Mouse (Mus musculus) neural tube, embryonic 14.5 days (tissue): ENCODE measurements around the gene Polr3g. TPM values are rescaled to one million over a fixed set of nuclear protein-coding genes. Genes with fewer than 3 reads are reported as not detected.

Source experiments
- ATAC-seq: fragments of 200-750 bp; cut with Nextera tagmentation; 2 replicates; pipeline ENCODE4 v1.8.0; 2017; ENCODE audit warnings: low read depth, mild to moderate bottlenecking, moderate TSS enrichment, moderate library complexity
- H3K27ac ChIP-seq: fragments of 300-500 bp; sonication (generic); 2 replicates; pipeline ENCODE4 v1.5.1; 2014; ENCODE audit warnings: low read depth, mild to moderate bottlenecking, control low read depth, low read length, moderate library complexity, mixed read lengths
- H3K27me3 ChIP-seq: fragments of 300-500 bp; sonication (generic); 2 replicates; pipeline ENCODE4 v1.6.1; 2014; ENCODE audit warnings: low read length; ENCODE audit not compliant: control insufficient read depth, insufficient read depth
- H3K36me3 ChIP-seq: fragments of 300-500 bp; sonication (generic); 2 replicates; pipeline ENCODE4 v1.6.1; 2014; ENCODE audit warnings: low read length, mixed read lengths; ENCODE audit not compliant: control insufficient read depth, insufficient read depth
- H3K4me1 ChIP-seq: fragments of 300-500 bp; sonication (generic); 2 replicates; pipeline ENCODE4 v1.6.1; 2014; ENCODE audit warnings: low read length; ENCODE audit not compliant: control insufficient read depth, insufficient read depth
- H3K4me2 ChIP-seq: fragments of 300-500 bp; sonication (generic); 2 replicates; pipeline ENCODE4 v1.6.1; 2014; ENCODE audit warnings: mild to moderate bottlenecking, low read depth, low read length, control low read depth
- H3K4me3 ChIP-seq: fragments of 300-500 bp; sonication (generic); 2 replicates; pipeline ENCODE4 v1.5.1; 2014; ENCODE audit warnings: low read depth, low read length, control low read depth, mixed read lengths
- H3K9ac ChIP-seq: fragments of 300-500 bp; sonication (generic); replicated peaks from 2 replicates; pipeline ENCODE4 v1.6.1; 2014; ENCODE audit warnings: low read depth, mild to moderate bottlenecking, control low read depth, low read length, mixed read lengths
- H3K9me3 ChIP-seq: fragments of 300-500 bp; sonication (generic); 2 replicates; pipeline ENCODE4 v1.6.1; 2016; ENCODE audit warnings: low read length; ENCODE audit not compliant: control insufficient read depth
- WGBS: fragments of 180-500 bp; shearing (Covaris S2); extraction: QIAGEN DNeasy Blood & Tissue Kit; methylation state at CpG from one replicate; pipeline ENCODE4 v1.1.7; 2014; 5-methylcytosine and 5-hydroxymethylcytosine counted together
- polyA plus RNA-seq: library from polyadenylated mRNA; unstranded; fragments of >200 nt; fragmentation: Nextera tagmentation; extraction: Ambion mirVana; gene quantifications from 2 replicates; pipeline ENCODE4 v1.2.1, GENCODE M21; 2014

Polr3g gene
- polyA plus RNA-seq, 1 experiment from 2014 or later, result 3.3 TPM

DNA sequence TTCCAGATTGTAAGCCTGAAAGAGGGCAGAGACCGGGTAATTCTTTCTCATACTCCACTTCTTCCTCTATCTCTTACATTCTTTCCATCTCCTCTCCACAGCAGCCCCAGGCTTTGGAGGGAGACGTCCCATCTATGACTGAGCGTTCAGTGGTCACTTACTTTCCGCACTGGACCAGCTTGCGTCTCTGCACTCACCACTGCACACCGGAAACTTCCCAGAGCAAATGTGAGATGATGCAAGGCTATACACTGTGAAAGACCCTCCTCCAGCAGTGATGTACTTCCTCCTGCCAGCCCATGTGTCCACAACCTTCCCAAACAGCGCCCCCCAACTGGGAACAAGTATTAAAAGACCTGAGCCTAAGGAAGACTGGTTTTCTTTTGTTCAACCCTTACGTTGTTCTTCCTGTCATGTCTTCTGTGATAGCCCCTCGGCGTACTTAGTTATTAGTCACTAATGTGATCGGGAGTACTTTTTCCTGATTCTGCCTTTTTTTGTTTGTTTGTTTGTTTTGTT lies 66.7 kb downstream of the Polr3g start:
- no peak for ATAC-seq
- H3K4me2 ChIP-seq, result no peak overlapping the region
- H3K4me1 ChIP-seq, result 0 out of 2 replicates have a peak, but pooled peaks cover 3% of the 10 kb centered on the region
- H3K27ac ChIP-seq, result no peak overlapping the region
- no peaks in the 10 kb centered on the region for H3K9me3 ChIP-seq
- no peak overlapping the region for H3K4me3 ChIP-seq
- no peak overlapping the region for H3K9ac ChIP-seq
- 93% methylated on average over 11 of the region's 11 CpGs for WGBS
- H3K36me3 ChIP-seq, result no peaks in the 10 kb centered on the region
- no peaks in the 10 kb centered on the region for H3K27me3 ChIP-seq

DNA sequence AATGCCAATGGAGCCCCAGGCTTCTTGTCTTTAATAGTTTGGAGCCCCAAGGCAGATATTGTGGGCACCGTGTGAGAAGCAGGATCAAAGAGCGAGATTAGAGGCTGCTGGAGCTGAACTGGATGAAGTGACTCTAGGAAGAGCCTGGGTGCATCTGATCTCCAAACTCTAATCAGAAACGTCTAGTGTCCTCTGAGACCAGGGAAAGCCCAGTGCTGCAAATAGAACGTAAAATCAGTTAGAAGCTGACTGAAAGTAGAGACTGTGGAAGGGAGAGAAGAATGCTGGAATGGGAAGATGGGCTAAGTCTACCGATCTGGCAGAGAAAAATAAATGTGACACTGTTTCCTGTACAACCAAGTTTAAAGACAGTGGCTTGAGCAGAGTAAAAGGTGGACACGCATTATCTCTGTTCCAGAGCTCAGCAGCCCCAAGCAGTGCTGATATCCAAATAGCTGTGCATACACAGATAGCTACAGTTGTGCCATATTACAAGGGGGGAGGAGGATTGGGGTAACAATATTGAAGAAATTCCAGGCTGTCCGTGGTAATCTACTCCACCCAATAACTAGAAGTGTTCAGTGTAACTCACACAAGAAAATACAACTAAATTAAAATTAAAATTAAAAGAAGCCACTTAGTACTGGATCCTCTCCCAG lies 68.2 kb downstream of the Polr3g start:
- Histone ChIP-seq H3K4me1 (0 out of 2 replicates have a peak, but pooled peaks cover 3% of the 10 kb centered on the region), H3K4me2 (no peak overlapping the region), H3K36me3 (no peaks in the 10 kb centered on the region), H3K9ac (no peak overlapping the region), H3K4me3 (no peak overlapping the region), H3K27ac (no peak overlapping the region), H3K9me3 (no peaks in the 10 kb centered on the region), H3K27me3 (no peaks in the 10 kb centered on the region)
- 62% methylated on average over 7 of the region's 7 CpGs for WGBS
- no peak for ATAC-seq

DNA sequence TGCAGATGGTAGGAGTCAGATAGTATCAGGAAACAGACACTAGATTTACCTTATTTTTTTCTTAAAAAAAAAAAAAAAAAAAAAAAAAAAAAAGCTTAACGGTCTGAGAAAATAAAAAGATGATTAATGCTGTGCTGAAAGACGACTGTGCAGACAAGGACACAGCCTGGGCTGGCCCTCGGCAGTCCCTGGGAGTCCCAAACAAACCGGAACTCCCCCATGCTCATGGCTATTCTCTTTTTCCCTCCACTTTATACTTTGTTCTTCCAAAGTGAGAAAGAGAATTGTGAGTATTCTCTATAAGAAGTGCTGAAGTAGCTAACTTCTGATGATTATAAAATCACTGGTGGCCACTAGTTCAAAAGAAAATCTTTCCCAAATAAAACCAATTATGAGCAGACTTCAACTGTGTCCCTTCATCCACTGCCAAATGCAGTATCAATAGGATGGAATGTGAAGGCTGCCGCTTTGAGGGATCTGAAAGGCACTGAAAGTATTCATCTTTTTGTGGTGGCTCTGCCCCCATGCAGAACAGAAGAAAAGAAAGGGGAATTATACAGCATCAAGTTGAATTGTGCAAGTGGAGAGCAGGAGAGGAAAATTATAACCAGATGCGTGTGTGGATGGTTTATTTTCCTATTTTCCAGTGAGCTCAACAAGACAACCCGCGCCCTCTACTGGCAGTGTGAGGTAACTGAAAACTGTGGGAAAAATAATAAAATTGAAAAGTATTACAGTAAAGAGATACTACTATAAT lies 69.3 kb downstream of the Polr3g start:
- Histone ChIP-seq H3K4me1 (0 out of 2 replicates have a peak, but pooled peaks cover 3% of the 10 kb centered on the region), H3K4me3 (peak overlapping the region; percentile 3; the same call in 1 of the 2 replicates), H3K9me3 (no peaks in the 10 kb centered on the region), H3K9ac (no peak overlapping the region), H3K36me3 (no peaks in the 10 kb centered on the region), H3K27me3 (no peaks in the 10 kb centered on the region), H3K27ac (no peak overlapping the region), H3K4me2 (peak overlapping the region; percentile 39; the same call in 1 of the 2 replicates)
- ATAC-seq, result peak; percentile 58; the same call in 1 of the 2 replicates
- 3% methylated on average over 8 of the region's 8 CpGs for WGBS

DNA sequence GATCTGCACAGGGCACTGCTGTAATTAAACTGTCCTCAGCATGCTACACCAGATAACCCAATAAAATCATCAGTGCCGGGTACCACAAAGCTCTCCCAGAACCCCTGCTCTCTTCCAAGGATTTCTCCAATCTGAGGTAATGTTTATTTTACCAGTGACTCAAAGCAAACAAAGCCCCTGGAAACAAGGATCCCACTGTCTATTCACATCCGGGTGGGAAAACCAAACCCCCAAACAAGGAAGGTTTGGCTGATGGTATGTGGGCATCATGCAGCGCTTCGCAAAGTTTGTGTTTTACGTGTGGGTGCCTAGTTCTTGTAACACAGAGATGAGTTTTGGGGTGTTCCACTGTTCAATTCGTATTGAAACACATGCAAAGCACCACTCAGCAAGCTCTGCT lies 69.9 kb downstream of the Polr3g start:
- Histone ChIP-seq H3K9ac (no peak overlapping the region), H3K4me1 (0 out of 2 replicates have a peak, but pooled peaks cover 3% of the 10 kb centered on the region), H3K4me2 (no peak overlapping the region), H3K9me3 (no peaks in the 10 kb centered on the region), H3K4me3 (no peak overlapping the region), H3K27ac (no peak overlapping the region), H3K27me3 (no peaks in the 10 kb centered on the region), H3K36me3 (no peaks in the 10 kb centered on the region)
- 0 out of 2 replicates have a peak, but pooled peaks have one; percentile 32 for ATAC-seq
- 31% methylated on average over 6 of the region's 6 CpGs for WGBS

DNA sequence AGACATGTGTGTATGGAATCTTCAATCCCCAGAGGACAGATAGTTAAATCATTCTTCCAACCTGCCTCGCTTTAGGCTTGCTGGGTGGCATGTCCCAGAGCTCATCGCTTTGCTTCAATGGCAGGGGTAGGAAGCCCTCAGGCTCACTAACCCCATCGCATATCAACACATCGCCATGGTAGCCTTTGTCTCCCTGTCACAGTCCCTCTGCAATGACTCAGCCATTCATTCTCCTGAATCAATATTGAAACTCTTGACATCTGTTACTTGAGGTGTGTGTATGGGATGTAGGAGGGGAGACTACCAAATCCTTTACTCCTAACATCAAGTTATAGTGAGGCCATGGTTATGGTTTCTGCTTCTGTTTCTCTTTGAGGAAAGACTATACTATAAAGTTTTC lies 71.2 kb downstream of the Polr3g start:
- 3% methylated on average over 4 of the region's 4 CpGs for WGBS
- Histone ChIP-seq H3K27me3 (no peaks in the 10 kb centered on the region), H3K36me3 (no peaks in the 10 kb centered on the region), H3K4me2 (no peak overlapping the region), H3K9me3 (no peaks in the 10 kb centered on the region), H3K4me3 (no peak overlapping the region), H3K9ac (no peak overlapping the region), H3K4me1 (0 out of 2 replicates have a peak, but pooled peaks cover 3% of the 10 kb centered on the region), H3K27ac (no peak overlapping the region)
- peak; percentile 62; the same call in 1 of the 2 replicates for ATAC-seq

DNA sequence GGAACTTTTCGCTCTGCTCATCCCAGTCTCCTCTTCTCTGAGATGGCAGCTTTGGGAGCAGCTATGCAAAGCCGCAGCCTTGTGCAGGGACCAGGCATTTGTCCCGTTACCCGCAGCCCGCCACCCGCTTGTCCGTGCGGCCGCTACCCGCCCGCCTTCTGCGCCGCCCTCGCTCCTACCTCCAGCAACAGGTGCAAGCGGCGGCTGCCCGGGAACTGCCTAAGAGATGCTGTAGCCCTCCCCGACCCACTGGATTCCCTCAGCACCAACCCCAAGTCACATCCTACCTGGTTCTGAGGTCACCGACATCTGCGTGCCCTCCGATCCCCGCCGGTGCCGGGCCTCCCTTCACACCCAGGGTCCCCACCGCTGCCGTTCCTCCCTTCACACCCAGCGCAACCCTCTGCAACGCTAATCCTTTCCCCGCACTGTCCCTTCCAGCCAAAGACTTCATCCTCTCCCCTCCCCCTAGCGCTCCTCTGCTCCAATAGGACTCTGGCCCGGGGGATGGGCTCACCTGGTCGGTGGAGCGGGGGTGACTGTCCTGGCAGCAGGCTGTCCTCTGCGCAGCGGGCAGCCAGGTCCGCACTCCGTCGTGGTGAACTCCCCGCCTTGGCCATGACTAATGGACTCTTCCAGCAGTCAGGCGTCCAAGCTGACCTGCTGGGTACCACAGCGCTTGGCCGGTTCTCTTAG lies 77.9 kb downstream of the Polr3g start, which contains the start of gene Adgrv1:
Gene Adgrv1, minus strand, starts transcription at position 435 of the 696 bp plus-strand sequence.
- under 1% methylated on average over 42 of the region's 42 CpGs for WGBS
- Histone ChIP-seq H3K4me1 (no peaks in the 10 kb centered on the region), H3K9ac (peak within 1 kb of the TSS; percentile 63), H3K4me3 (peak within 1 kb of the TSS; percentile 55), H3K4me2 (peak within 1 kb of the TSS; percentile 95), H3K9me3 (no peaks in the 10 kb centered on the region), H3K36me3 (no peaks in the 10 kb centered on the region), H3K27ac (no peak within 1 kb of the TSS), H3K27me3 (no peaks in the 10 kb centered on the region)
- peak; percentile 99 for ATAC-seq

DNA sequence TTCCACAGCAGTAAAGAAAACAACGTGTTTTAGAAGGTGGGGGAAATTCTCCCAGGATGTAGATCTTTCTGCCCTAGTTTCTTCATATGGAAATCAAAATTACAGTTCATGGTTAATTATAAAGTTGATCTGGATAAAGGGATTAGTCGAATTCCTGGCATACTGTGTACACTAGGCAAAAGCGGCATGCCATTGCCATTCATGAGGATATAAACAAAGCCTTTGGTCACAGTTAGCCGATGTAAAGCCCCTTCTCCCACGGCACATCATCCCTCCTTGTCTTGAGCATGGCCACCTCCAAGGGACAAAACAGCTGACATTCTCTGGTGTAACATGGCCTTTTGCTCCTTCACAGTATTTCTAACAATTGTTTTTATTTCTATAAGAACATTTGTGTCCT lies 80.2 kb downstream of the Polr3g start:
- Histone ChIP-seq H3K36me3 (no peaks in the 10 kb centered on the region), H3K4me1 (no peaks in the 10 kb centered on the region), H3K27me3 (no peaks in the 10 kb centered on the region), H3K9me3 (no peaks in the 10 kb centered on the region), H3K4me2 (peak overlapping the region; percentile 2; the same call in 1 of the 2 replicates), H3K4me3 (no peak overlapping the region), H3K9ac (no peak overlapping the region), H3K27ac (no peak overlapping the region)
- 11% methylated on average over 5 of the region's 5 CpGs for WGBS
- no peak for ATAC-seq

DNA sequence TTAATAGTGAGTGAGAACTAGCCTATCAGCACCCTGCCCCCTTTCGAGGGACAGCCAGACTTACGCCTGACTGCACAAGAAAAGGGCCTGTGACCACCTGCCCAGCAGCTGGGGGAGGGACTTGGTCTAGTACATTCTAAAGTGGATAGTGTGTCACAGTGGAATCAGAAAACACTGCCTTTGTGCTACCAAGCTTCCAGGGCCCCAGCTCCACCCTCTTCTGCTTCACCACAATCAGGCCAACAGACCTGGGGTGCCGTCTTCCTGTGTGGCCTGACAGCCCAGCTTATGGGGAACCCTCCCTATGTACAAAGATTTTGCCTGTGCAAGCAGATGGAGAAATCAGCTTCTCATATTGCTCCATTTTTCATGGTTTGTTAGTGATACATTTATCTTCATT lies 81.4 kb downstream of the Polr3g start:
- WGBS, result 14% methylated on average over 3 of the region's 3 CpGs
- H3K27me3 ChIP-seq, result no peaks in the 10 kb centered on the region
- H3K9ac ChIP-seq, result no peak overlapping the region
- H3K4me3 ChIP-seq, result no peak overlapping the region
- H3K4me2 ChIP-seq, result no peak overlapping the region
- no peak overlapping the region for H3K27ac ChIP-seq
- no peaks in the 10 kb centered on the region for H3K4me1 ChIP-seq
- no peaks in the 10 kb centered on the region for H3K9me3 ChIP-seq
- H3K36me3 ChIP-seq, result no peaks in the 10 kb centered on the region
- ATAC-seq, result peak; percentile 16; the same call in 1 of the 2 replicates
